Mouse (Mus musculus): ENCODE measurements around the gene Arhgap44. TPM values are rescaled to one million over a fixed set of nuclear protein-coding genes. Genes with fewer than 3 reads are reported as not detected.

Arhgap44 gene
- total RNA-seq, 2 experiments from 2014 or later = 98.4 to 100 TPM

DNA sequence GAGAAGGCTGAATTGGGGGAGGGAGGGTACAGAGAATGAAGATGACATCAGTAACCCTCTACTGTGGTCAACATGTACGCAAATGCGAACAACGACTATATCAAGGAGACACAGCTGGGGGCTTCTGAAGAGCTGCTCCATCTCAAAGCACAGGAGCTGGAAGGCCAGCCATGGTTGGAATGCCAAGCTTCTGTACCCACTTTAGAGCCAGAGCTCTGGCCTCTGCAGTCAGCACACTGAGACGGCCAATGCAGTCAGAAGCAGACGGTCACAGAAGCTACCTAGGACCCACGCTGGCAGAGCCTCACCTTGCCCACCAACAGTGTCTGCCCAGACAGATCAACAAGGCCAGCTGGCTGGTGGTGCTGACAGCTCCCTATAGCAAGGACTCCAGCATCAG, 73.5 kb downstream of the Arhgap44 start:
- no peak for DNase-seq (ENCODE audit: low spot score in 2 of 2)

DNA sequence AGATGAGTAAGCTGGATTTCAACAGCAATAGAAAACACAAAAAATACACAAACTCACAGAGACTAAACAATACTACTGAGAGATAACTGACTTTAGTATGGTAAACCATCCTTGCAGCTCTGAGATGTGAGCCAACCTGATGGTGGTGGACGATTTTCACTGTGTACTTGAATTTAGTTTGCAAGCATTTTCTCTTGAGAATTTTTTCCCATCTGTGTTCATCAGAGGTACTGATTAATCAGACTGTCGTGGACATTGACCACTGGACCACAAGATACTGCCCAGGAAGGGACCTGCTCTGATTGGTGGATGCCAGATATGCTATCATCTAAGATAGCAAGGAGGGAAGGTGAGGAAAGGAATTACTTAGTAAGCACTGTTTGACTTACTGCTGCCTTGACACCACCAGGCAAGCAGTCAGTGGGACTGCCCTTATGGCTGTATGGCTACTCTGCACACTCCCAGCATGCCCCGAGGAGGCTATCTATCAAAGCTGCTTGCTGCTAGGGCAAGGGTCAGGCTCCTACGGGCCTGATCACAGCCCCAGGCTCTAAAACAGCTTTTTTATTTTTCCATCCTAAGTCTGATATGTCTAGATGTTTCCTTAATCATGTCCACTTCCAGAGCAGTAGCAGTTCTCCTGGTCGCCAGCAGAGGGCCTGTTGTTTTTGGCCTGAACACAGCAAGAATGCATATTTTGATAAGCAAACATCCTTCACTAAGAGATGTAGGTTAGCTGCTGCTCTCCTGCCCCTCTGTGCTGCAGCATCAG, 74.1 kb downstream of the Arhgap44 start:
- peak; percentile 49 to 64 for DNase-seq (ENCODE audit: low spot score in 2 of 2)

DNA sequence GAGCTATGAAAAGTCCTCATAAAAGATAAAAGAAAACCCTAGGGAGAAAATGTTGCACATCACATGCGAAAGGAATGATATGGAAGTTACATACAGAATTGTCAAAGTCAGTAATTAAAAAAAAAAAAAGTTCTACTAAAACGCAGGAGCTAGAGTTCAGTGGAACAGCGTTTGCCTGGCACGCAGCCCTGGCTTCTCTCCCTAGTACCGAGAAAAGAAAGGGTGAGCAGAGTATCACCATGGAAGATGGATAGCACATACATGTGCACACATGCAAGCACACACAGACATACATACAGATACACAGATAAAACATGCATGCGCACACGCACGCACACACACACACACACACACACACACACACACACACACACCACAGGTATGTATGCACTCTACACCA, 82.0 kb downstream of the Arhgap44 start:
- DNase-seq (ENCODE audit: low spot score in 2 of 2) = no peak

DNA sequence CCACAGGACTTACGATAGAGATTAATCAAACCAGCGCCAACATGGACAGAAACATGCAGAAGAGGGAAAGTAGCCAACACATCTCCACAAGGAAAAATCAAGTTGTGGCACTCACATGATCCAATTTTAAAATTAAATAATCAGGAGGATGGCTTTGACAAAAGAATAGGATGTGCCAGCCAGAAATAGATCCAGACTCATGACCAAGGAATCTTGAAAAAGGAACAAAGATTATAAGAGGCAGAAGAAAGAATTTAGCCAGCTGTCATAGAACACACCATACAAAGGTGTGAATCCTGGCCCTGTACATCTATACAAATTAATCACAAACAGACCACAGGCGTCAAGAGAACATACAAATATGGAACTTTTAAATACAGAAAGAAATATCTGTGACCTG, 82.5 kb downstream of the Arhgap44 start:
- DNase-seq (ENCODE audit: low spot score in 2 of 2) = no peak

DNA sequence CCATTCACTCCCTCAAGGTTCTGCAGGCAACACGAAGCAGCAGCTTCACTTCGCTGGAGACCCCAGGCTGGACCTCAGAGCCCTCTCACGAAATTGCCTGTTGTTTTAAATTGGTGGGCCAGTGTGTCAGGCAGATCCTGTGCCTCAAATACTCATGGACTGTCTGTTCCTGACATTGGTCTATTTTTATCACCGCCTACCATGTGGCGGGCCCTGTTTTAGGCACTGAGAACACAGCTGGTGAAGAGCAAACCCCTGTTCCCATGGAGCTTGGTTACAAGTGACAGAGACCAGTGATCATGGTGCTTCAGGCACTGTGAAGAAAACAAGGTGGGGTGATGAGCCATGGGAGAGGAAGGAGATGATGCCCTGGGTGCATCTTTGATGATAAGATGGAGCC, 93.2 kb downstream of the Arhgap44 start:
- DNase-seq (ENCODE audit: low spot score in 2 of 2) = no peak

DNA sequence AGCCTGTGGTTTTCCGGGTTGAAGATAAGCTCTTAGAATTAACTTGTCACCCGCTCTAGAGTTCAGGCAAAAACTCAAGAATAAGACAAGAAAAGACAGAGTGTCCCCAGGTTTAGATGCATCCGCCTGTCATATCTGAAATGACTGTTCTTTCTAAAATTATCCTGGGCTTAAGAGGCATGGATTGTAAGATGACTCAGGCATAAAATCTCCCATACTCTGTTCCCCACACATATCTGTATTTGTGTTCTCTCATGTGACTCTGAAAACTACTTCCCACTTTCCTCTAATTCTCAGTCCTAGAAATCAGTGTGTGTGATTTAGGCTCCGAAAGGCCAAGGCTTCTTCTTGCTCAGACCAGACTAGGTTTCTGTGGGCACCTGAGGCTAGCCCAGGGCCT, 93.7 kb downstream of the Arhgap44 start:
- no peak for DNase-seq (ENCODE audit: low spot score in 2 of 2)

DNA sequence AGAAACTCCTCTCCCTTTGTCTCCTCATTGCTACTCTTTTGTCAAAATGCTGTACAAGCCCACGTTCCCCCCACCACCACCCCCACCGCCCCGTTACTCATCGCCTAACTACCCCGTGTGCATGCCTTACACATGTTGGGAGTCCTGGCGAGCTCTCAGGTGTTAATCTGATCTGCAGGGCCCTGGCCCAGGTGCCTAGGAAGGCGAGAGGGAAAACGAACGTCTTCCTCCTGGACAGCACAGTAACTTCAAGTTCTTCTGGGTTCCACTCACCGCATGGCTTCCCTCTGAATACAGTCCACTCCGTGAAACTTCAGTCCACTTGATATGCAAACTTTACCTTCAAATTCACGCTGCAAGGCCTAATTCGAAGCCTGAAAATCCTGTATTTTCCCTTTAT, 97.6 kb downstream of the Arhgap44 start:
- peak in 1 of 2 experiments; percentile 7 for DNase-seq (ENCODE audit: low spot score in 2 of 2)

DNA sequence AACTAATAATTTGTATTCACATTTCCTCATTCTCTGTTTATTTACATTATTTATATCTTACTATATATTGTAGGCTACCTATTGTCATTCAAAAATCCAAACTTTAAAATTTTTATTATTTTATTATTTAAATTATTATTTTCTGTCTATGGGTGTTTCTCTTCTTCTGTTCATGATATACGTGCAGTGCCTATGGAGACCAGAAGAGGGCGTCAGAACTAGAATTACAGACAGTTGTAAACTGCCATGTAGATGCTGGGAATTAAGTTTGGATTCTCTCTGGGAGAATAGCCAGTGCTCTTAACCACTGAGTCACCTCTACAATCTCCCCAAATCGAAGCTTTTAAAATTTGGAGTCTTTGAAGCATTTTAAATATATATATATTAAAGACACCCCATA, 101.3 kb downstream of the Arhgap44 start:
- peak in 1 of 2 experiments; percentile 9 for DNase-seq (ENCODE audit: low spot score in 2 of 2)

DNA sequence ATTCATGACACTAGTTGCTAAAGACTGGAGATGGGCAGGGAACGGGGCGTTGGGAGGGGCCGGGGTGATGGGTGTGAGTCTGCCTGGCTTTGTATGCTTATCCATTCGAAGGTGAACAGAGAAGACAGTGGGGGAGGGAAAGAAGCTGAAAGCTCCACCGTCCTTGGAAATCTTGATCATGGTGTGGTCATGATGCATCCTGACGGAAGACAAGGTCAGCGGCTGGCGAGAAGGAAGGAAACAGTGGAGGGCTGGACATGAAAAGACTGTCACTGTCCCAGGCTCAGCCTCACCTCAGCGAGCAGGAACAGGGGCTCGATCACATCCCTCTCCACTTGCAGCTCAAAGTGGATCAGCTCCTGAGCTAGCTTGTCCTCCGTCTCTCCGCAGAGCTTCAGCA, 103.2 kb downstream of the Arhgap44 start:
- DNase-seq (ENCODE audit: low spot score in 2 of 2) = no peak

DNA sequence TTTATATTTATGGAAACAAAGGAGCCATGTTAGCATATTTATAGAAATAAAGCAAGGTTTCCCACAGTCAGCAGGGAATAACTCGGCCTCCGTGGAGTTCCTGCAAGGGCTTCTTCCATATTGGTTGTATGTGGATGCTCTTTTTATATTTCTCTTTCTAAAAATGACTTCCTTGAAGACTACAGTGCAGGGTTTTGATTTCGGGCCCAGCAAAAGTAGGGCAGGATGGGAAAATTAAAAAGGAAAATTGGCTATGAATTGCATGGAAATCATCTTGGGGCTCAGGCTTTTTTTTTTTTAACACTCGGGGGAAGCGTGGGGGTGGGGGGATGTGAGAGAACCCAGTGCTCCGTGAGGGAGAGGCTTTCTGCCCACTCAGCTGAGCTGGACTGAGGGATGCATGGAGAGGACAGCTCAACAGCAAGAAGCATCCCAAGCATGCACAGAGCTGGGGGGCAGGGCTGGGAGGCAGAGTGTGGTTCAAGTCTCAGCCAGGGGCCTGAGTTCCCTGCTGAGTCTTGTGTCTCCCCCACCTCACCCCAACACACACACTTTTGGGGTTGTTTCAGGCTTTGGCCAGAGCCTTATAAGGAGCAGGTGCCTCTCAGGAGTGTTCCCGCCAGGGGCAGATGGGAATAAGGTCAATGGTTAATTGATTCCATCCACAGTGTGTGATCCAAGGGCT, 104.4 kb downstream of the Arhgap44 start:
- no peak for DNase-seq (ENCODE audit: low spot score in 2 of 2)

DNA sequence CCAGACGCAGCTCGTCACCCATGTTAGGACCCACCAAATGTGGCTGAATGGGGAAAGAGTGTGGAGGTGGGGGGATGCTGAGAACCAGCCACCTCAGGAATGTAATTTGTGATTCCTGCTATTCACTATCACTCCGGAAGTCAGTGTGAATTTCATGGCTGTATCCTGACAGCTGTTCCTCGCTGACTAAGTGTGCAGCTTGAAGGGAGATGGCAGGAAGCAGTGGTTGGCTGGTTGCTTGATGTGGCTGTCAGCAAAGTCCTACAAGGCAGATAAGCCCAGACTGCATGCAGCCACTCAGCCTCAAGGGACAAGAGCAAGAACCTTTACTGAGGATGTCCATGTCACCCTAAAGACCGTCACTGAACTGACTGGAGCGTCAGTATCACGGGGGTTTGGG, 107.2 kb downstream of the Arhgap44 start:
- DNase-seq (ENCODE audit: low spot score in 2 of 2) = no peak

DNA sequence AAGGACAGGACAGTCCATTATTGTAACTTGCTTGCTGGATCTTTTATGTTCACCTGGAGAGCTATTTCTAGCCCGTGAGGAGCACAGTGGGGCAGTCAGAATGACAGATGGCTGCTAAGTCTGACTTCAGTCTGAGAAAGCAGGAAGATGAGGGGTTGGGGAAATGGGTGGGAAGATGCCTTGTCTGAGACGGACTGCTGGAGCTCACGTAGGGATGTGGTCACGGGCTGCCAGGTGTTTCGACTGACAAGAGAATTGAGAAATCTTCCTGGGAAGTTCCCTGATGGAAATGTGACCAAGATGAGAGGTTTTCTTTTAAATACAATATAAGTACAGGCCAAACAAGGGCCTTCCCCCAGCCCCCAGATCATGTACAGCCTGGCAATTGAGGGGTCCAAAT, 108.5 kb downstream of the Arhgap44 start:
- DNase-seq (ENCODE audit: low spot score in 2 of 2) = no peak

DNA sequence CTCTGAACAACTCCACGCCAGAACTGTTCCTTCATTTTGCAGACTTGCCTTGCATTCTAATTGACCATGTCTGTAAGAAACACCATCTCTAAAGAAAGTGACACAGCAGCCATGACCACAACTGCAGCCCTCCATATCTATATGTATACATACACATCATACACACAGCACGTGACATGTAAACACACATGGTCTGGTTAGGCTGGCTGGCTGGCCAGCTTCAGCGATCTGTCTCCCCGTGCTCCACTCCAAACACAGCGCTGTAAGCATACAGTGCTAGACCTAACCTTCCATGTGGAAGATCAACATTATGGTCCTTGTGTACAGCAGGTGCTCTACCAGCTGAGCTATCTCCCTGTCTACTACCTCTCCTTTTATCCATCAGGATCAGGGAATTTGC, 111.9 kb downstream of the Arhgap44 start:
- DNase-seq (ENCODE audit: low spot score in 2 of 2) = no peak

DNA sequence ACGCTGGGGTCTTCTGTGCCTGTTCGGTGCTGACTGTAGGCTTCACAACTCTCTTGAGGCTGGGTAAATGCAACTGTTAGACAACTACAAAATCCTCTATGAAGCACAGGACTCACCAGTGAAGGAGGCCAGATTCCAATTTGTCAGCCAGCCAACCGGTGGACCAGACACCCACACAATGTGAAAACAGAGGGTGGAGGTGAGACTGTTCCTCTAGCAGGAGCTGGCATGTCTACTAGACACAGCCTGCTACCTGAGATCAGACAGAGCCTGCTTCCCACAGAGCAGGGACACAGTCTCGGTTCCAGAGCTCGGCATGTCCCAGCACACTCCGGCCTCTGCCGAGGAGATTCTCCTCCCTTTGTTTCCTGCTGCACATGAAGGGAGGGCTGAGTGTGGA, 113.7 kb downstream of the Arhgap44 start:
- peak in 1 of 2 experiments; percentile 27 for DNase-seq (ENCODE audit: low spot score in 2 of 2)

DNA sequence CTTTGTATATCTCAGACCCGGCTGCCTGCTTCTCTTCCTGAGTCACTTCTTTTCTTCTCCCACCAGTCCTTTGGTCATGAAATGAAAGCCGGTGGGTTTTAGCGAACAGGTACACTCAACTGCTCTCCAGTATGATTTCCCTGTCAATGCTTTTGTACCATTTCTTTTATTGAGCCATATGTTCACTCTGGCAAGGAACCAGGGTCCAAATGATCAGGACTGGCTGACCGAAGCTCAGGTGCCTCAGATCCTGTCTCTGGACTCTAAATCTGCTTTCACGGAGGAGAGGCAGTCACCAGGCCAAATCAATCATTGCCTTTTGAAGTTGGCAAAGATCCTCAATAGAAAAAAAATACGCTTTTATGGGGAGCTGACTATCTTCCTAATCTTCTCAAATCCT, 122.2 kb downstream of the Arhgap44 start:
- DNase-seq (ENCODE audit: low spot score in 2 of 2) = no peak

DNA sequence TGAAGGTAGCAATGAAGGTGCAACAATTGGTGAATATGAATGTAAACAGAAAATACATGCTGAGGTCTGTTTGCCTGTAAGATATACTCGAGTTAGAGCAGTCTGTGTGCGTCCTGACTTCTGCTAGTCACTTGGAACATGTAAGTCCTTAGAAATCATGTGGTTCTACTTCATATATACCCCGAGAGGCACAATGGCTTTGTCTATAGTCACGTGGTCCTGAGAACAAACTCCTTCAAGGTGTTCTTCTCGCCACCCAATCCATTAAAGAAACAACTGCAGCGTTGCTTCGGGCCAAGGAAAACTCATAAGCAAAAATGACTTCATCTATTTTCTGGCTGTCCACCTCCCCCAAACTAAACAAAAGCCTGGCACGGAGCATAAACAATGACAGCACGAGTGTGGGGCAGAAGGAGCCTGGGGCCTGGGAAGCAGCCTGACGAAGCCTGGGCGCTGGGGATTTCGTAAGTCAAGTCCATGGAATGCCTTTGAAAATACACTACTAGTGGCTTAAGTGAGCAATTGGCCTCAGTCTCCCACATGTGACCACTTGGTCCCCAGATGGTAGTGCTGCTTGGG, 123.2 kb downstream of the Arhgap44 start:
- no peak for DNase-seq (ENCODE audit: low spot score in 2 of 2)

DNA sequence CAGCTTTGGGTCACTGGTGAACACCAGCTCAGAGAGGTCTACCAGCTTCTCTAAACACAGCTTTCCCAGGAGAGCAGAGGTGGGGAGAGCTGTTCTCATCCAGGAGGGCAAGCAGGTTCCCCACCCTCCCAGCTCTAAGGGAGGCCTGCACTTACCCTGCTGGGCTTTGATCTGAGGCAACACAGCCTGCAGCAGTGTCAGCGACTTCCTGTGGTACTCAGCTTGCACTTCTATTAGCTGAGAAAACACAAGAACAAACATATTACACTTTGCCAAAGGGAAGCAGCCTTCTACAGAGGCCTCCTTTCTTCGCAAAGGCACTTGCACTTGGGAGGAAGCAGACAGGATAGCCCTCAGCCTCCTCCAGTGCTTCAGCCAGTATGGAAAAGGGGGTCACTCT, 123.8 kb downstream of the Arhgap44 start:
- no peak for DNase-seq (ENCODE audit: low spot score in 2 of 2)

DNA sequence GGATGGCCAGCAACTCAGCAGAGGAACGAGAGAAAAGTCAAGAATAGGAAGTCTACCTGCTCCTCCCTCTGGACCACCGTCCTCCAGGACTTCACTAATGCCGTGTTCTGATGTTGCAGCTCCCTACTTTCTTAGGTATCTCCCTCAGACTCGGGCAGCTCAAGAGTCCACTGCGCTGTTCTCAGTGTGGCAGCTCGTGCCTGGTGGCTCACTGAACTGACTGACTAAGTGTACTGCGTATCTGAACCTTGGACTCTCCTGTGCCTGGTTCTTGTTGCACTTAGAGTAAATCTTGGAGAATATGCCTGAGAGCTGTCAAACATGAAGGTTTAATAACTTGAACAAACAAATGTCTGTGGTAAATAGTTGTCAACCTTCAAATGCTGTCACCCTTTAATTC, 130.5 kb downstream of the Arhgap44 start:
- DNase-seq (ENCODE audit: low spot score in 2 of 2) = no peak

DNA sequence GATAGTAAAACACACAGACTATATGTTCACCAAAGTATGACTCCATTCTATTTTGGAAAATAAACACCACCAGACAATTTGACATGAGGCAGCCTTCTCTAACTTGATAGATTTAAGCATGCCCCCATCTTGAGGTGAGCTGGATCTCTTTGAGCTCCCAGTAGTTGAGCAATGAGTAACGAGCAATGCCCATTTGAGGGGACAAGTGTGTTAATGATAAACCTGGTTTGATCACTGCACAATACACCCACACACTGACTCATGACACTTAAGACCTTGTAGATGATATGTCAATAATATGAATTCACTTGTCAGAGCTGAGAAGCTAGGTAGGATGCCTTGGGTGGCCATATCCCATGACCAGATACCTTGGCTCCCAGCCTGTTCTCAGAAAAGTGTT, 132.6 kb downstream of the Arhgap44 start:
- DNase-seq (ENCODE audit: low spot score in 2 of 2) = no peak

DNA sequence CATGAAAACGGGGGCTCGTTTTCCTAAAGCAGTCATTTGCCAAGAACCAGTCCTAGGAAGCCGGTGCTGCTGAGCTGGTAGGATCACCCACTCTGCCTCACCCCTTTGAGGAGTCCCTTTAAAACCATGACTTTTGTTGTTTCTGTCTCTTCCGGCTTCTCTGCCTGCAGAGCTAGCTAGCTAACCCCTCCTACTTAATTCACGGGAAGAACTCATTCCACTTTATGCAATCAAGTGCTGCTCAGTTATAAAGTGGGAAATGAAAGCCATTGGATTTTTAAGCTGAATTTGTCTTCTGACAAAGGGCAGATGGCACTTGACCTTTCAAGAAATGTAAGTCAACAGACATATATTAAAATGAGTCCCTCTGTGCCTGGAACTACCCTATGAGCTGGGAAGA, 134.7 kb downstream of the Arhgap44 start:
- DNase-seq (ENCODE audit: low spot score in 2 of 2) = no peak

DNA sequence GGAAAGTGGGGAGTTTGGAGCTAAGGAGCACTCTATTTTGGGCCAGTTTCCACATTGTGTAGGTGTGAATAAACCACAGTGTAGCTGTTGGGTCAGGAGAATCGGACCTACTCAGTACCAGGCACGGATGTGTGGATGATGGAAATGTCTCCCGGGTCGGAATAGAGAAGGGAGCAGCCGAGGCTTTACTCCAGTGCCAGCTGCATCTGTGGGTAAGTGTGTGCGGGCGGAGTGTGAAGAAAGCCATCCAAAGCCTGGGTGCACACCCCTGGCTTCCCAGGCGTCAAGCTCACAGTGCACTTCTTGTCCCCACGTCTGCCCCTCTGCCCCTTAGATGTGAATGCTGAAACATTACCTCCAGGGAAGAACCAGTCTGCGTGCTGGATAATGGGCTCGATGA, 140.0 kb downstream of the Arhgap44 start:
- no peak for DNase-seq (ENCODE audit: low spot score in 2 of 2)

DNA sequence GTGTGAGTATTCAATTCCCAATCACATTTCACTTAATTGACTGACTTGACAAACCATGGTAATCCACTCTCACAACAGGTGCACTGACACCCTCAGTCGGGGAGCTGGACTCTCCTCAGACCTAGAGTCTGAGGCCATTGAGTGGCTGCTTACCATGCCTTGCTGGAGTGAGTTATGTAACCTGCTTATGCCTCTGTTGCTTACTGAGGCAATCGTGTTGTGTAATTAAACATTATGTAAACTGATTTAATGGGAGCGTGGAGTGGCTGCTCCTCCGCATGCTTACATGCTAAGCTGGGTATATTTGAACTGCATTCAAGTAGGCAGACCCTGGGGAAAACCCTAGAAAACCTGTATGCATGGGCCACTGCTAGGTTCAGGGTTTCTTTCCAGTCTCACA, 142.0 kb downstream of the Arhgap44 start:
- DNase-seq (ENCODE audit: low spot score in 2 of 2) = no peak

DNA sequence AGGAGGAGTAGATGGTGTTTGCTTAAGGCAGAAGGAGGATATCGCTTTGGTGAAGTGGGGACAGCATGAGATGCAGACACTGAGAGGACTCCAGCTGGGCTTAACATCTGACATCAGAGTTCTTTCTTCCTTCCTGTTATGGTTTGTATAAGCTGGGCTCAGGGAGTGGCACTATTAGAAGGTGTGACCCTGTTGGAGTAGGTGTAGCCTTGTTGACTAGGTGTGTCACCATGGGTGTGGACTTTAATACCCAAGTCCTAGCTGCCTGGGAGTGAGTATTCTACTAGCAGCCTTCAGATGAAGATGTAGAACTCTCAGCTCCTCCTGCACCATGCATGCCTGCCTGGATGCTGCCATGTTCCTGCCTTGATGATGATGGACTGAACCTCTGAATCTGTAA, 146.0 kb downstream of the Arhgap44 start:
- no peak for DNase-seq (ENCODE audit: low spot score in 2 of 2)
